Mouse (Mus musculus): ENCODE results near the gene Dock2.

DNA sequence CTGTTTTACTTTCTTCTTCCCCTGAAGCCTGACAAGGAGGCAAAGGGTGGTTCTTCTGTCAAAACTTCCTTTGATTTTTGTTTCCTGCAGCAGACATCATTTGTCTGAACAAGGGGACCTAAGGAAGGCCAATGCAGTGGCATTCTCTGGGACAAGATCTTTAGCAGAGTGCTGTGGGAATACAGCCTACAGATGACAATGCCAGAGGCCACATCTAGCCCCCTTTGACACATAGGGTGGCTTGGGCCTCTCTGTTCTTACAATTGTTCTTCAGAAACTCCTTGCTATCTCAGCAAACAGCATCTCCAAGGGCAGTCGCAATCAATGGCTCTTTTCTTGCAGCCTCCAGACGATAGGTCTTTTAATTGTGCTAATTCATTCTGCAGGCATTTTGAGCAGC is 493.0 kb downstream of the Dock2 start:
- TF ChIP-seq CTCF (IDR thresholded peaks at IDR 0.05; ENCODE audit: borderline replicate concordance, control insufficient read depth, extremely low read depth, insufficient read depth, low read length, poor library complexity) (no peak), POLR2A (IDR thresholded peaks at IDR 0.05; ENCODE audit: control insufficient read depth, extremely low read depth, insufficient read depth, low read length, poor library complexity) (no peak)
